Mouse (Mus musculus) embryonic fibroblast, embryonic 13.5 days (primary cell): ENCODE results near the gene Naa11.

ENCODE experiments used
- CTCF ChIP-seq: IDR thresholded peaks from 2 replicates; pipeline ENCODE4 v1.5.1; 2011; ENCODE audit warnings: mild to moderate bottlenecking, control low read depth, low read length, moderate library complexity, borderline replicate concordance; ENCODE audit not compliant: insufficient read depth
- POLR2A ChIP-seq: IDR thresholded peaks from 2 replicates; pipeline ENCODE4 v1.6.1; 2011; ENCODE audit warnings: low read depth, mild to moderate bottlenecking, control low read depth, low read length, moderate library complexity

DNA sequence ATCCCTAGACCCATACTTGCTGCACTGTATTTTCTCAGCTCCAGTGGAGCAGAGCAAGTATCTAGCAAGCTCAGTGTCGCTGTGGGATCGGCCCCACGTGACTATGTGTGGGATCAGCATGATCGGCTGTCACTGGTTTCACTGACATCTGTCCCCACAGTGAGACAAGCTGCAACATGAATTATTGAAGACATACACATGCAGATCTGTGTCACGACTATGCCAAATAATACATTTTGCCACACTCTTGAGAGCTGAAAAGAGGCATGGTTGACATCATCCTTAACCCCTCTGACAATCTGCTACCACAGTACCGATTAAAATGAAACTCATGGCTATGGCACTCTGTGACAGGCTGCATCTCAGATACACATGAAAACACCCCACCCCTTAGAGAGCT is 23.7 kb upstream of the Naa11 start:
- TF ChIP-seq CTCF (no peak), POLR2A (no peak)
